Mouse (Mus musculus): ENCODE measurements at regions not wholly inside any gene's neighbourhood (a gene's known extent, or its start where the extent isn't known, plus 50 kb on each side); places are given as distances from the start of the nearest gene placed in this dataset.

DNA sequence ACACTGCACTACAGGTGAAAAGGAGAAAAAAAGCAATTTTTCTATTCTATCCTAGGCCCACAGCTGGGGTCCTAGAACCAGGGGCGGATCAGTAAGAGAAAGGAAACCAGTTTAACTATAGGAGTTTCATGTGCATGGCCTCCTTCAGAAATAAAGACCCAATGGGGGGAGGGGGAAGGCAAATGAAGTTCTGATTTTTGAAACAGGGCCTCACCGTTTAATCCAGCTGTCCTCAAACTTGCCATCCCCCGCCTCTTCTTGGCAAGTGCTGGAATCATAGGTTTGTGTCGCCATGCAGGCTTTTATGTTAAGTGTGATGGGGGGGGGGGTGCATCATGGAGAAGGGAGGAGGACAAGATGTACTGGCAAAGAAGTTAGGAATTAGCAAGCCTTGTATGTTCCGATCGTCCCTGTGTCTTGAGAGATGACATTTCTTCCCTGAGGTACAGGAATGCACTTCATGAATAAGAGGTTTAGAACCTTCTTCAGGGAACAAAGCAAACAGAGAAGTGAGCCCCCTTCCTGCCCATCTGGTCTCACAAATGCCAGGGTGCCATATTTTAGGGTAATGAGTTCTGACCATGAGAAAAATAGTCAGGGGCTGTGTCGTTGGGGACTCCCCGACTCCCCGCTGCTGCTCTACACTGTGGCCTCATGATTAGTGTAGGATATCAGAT lies 83.9 kb downstream of the Qrsl1 start:
- TF ChIP-seq CTCF (IDR thresholded peaks at IDR 0.05; ENCODE audit: low read depth, low read length) (no peak), POLR2A (IDR thresholded peaks at IDR 0.05; ENCODE audit: extremely low read depth, insufficient read depth, low read length) (no peak)
